Comparison of ENCODE assay signal across 2 mouse cellular contexts in the genomic region with DNA sequence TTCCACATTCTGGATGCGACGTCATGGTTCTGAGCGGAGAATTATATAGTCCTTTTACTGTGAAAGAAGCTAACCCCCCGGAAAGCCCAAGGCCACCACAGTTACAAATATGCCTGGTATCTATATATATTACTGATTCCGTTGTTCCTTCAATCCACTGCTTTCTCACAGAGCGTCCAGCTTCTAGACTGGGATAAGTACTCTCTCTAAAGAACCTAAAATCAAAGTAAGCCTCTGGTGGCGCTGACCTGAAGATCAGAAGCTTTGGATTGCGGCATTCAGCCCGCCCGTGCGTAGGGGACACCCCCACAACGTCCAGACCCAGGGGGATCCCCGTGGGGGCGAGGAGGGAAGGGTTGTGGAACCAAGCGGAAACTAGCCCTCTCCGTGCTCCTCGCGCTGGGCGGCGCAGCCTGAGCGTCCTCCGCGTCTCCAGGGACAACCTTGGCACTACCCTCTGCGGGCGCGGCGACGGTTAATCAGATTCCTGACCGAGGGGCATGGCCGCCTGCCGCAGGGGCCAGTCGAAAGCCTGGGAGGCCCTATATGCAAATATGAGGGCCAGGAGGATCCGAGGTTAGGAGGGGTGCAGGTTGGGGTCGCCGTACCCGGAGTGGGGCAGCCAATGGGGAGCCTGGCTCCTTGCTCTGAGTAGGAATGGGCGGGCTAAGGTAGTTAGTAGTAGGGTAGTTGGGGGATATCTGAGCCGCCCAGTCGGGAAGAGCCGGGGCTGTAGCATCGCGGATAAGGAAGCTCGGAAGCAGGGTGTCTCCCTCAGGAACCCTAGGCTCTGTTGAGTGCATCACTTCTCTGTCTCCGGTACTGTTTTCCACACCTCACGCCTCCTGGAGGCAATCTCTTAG.
TF ChIP-seq lines count a peak whose summit lies in the region.

No protein-coding gene starts in this region.

TF ChIP-seq in C2C12, 6 proteins besides CTCF, POLR2A, EP300 and RAD21 (continued from another document):
- TF ChIP-seq MYOG (IDR thresholded peaks at IDR 0.05; ENCODE audit: control insufficient read depth, extremely low read depth, insufficient read length) = no peak
- TF ChIP-seq CEBPB (IDR thresholded peaks at IDR 0.05; ENCODE audit: low read depth) = no peak
- TF ChIP-seq USF1 (IDR thresholded peaks at IDR 0.05; ENCODE audit: low read depth) = no peak

TF ChIP-seq in ES-E14, 5 proteins besides CTCF, POLR2A, EP300 and RAD21 (continued from another document):
- no peak for TF ChIP-seq CHD2 (IDR thresholded peaks at IDR 0.05; ENCODE audit: low read depth, low read length)
